Mouse (Mus musculus) lung, embryonic 15.5 days (tissue): ENCODE measurements around the gene 2410004B18Rik. TPM values are rescaled to one million over a fixed set of nuclear protein-coding genes. Genes with fewer than 3 reads are reported as not detected.
"Not testable (repeated sequence)": the region's sequence is repeated elsewhere in the genome, so short reads cannot be mapped to it uniquely, and the experiment has no call there.

Source experiments
- ATAC-seq: fragments of 200-750 bp; cut with Nextera tagmentation; 2 replicates; pipeline ENCODE4 v1.8.0; 2017; ENCODE audit warnings: moderate number of reproducible peaks, borderline replicate concordance; ENCODE audit not compliant: low FRiP score, low TSS enrichment; ENCODE audit errors: extremely low read depth
- H3K27ac ChIP-seq: fragments of 300-500 bp; sonication (generic); 2 replicates; pipeline ENCODE4 v1.5.1; 2015; ENCODE audit warnings: moderate library complexity, mild to moderate bottlenecking, inconsistent platforms
- H3K27me3 ChIP-seq: fragments of 300-500 bp; sonication (generic); 2 replicates; pipeline ENCODE4 v1.6.1; 2015; ENCODE audit warnings: inconsistent platforms
- H3K36me3 ChIP-seq: fragments of 300-500 bp; sonication (generic); 2 replicates; pipeline ENCODE4 v1.6.1; 2015; ENCODE audit warnings: inconsistent platforms
- H3K4me1 ChIP-seq: fragments of 300-500 bp; sonication (generic); 2 replicates; pipeline ENCODE4 v1.6.1; 2015; ENCODE audit warnings: inconsistent platforms
- H3K4me2 ChIP-seq: fragments of 300-500 bp; sonication (generic); 2 replicates; pipeline ENCODE4 v1.6.1; 2015; ENCODE audit warnings: inconsistent platforms, mild to moderate bottlenecking, moderate library complexity
- H3K4me3 ChIP-seq: fragments of 300-500 bp; sonication (generic); 2 replicates; pipeline ENCODE4 v1.5.1; 2015; ENCODE audit warnings: mild to moderate bottlenecking, inconsistent platforms
- H3K9ac ChIP-seq: fragments of 300-500 bp; sonication (generic); 2 replicates; pipeline ENCODE4 v1.6.1; 2015; ENCODE audit warnings: inconsistent platforms
- H3K9me3 ChIP-seq: fragments of 300-500 bp; sonication (generic); 2 replicates; pipeline ENCODE4 v1.6.1; 2016; ENCODE audit warnings: inconsistent platforms
- WGBS: fragments of 180-500 bp; shearing (Covaris S2); methylation state at CpG from one replicate; pipeline ENCODE4 v1.1.7; 2015; 5-methylcytosine and 5-hydroxymethylcytosine counted together
- polyA plus RNA-seq: library from polyadenylated mRNA; unstranded; fragments of >200 nt; fragmentation: Nextera tagmentation; extraction: Ambion mirVana; gene quantifications from 2 replicates; pipeline ENCODE4 v1.2.1, GENCODE M21; 2015

Gene 2410004B18Rik
- polyA plus RNA-seq, 1 experiment from 2014 or later = 50.4 TPM

- not testable (repeated sequence) for ATAC-seq, H3K4me1 ChIP-seq, H3K27ac ChIP-seq, H3K4me2 ChIP-seq, H3K27me3 ChIP-seq, H3K9ac ChIP-seq, H3K4me3 ChIP-seq, H3K9me3 ChIP-seq, H3K36me3 ChIP-seq
- WGBS = 73% methylated on average over 7 of the region's 7 CpGs
Measured at GRCm38 (mm10) chr3:145913942-145914341, 23.9 kb upstream of the 2410004B18Rik start.

GRCm38 (mm10) chr3:145916374-145916773 is 21.4 kb upstream of the 2410004B18Rik start:
- Histone ChIP-seq H3K4me3 (no peak overlapping the region), H3K27ac (no peak overlapping the region), H3K4me2 (no peak overlapping the region), H3K9ac (no peak overlapping the region), H3K4me1 (no peaks in the 10 kb centered on the region), H3K27me3 (no peaks in the 10 kb centered on the region), H3K36me3 (no peaks in the 10 kb centered on the region), H3K9me3 (no peaks in the 10 kb centered on the region)
- no peak for ATAC-seq
- WGBS = 71% methylated on average over 5 of the region's 5 CpGs

- Histone ChIP-seq H3K4me2 (no peak overlapping the region), H3K9me3 (no peaks in the 10 kb centered on the region), H3K9ac (no peak overlapping the region), H3K36me3 (no peaks in the 10 kb centered on the region), H3K4me1 (no peaks in the 10 kb centered on the region), H3K4me3 (no peak overlapping the region), H3K27me3 (no peaks in the 10 kb centered on the region), H3K27ac (no peak overlapping the region)
- ATAC-seq = no peak
- 79% methylated on average over 4 of the region's 4 CpGs for WGBS
Measured at GRCm38 (mm10) chr3:145916826-145917225, 21.0 kb upstream of the 2410004B18Rik start.

GRCm38 (mm10) chr3:145922019-145922854 is 15.6 kb upstream of the 2410004B18Rik start, which contains the start of gene Bcl10:
TSS of gene Bcl10 (plus strand) at chr3:145922804.
- ATAC-seq = no peak
- no peaks in the 10 kb centered on the region for H3K36me3 ChIP-seq
- WGBS = 28% methylated on average over 11 of the region's 11 CpGs
- peak within 1 kb of the TSS; percentile 46 for H3K9ac ChIP-seq
- peak within 1 kb of the TSS; percentile 67 for H3K4me2 ChIP-seq
- H3K27ac ChIP-seq = peak within 1 kb of the TSS; percentile 91
- H3K4me3 ChIP-seq = peak within 1 kb of the TSS; percentile 81
- peaks cover 25% of the 10 kb centered on the region for H3K4me1 ChIP-seq
- H3K27me3 ChIP-seq = no peaks in the 10 kb centered on the region
- no peaks in the 10 kb centered on the region for H3K9me3 ChIP-seq

GRCm38 (mm10) chr3:145922971-145923370 is 14.8 kb upstream of the 2410004B18Rik start:
- H3K27ac ChIP-seq = peak overlapping the region; percentile 91
- no peak for ATAC-seq
- H3K9ac ChIP-seq = no peak overlapping the region
- H3K4me2 ChIP-seq = peak overlapping the region; percentile 67; the same call in 1 of the 2 replicates
- H3K27me3 ChIP-seq = no peaks in the 10 kb centered on the region
- no peak overlapping the region for H3K4me3 ChIP-seq
- H3K9me3 ChIP-seq = no peaks in the 10 kb centered on the region
- WGBS = 24% methylated on average over 3 of the region's 3 CpGs
- peaks cover 25% of the 10 kb centered on the region for H3K4me1 ChIP-seq
- peaks cover 2% of the 10 kb centered on the region; the same call in 1 of the 2 replicates for H3K36me3 ChIP-seq

GRCm38 (mm10) chr3:145923874-145924577 is 13.8 kb upstream of the 2410004B18Rik start:
- H3K4me1 ChIP-seq = peaks cover 25% of the 10 kb centered on the region
- no peaks in the 10 kb centered on the region for H3K27me3 ChIP-seq
- ATAC-seq = peak; percentile 99
- peaks cover 4% of the 10 kb centered on the region; the same call in 1 of the 2 replicates for H3K36me3 ChIP-seq
- H3K4me2 ChIP-seq = peak overlapping the region; percentile 67
- H3K4me3 ChIP-seq = peak overlapping the region; percentile 81
- peak overlapping the region; percentile 89 for H3K9ac ChIP-seq
- peak overlapping the region; percentile 96 for H3K27ac ChIP-seq
- H3K9me3 ChIP-seq = no peaks in the 10 kb centered on the region
- under 1% methylated on average over 58 of the region's 58 CpGs for WGBS

- Histone ChIP-seq H3K27me3 (no peaks in the 10 kb centered on the region), H3K9ac (peak overlapping the region; percentile 89), H3K4me3 (peak overlapping the region; percentile 81), H3K27ac (peak overlapping the region; percentile 96), H3K4me2 (peak overlapping the region; percentile 65), H3K4me1 (peaks cover 25% of the 10 kb centered on the region), H3K9me3 (no peaks in the 10 kb centered on the region), H3K36me3 (peaks cover 4% of the 10 kb centered on the region; the same call in 1 of the 2 replicates)
- 3% methylated on average over 38 of the region's 39 CpGs for WGBS
- ATAC-seq = peak; percentile 3; the same call in 1 of the 2 replicates
Measured at GRCm38 (mm10) chr3:145924649-145925337, 13.0 kb upstream of the 2410004B18Rik start.

- Histone ChIP-seq H3K27ac (no peak overlapping the region), H3K9me3 (no peaks in the 10 kb centered on the region), H3K4me3 (peak overlapping the region; percentile 81), H3K4me2 (peak overlapping the region; percentile 65), H3K4me1 (peaks cover 25% of the 10 kb centered on the region), H3K27me3 (no peaks in the 10 kb centered on the region), H3K9ac (peak overlapping the region; percentile 89; the same call in 1 of the 2 replicates), H3K36me3 (peaks cover 6% of the 10 kb centered on the region)
- no peak for ATAC-seq
- WGBS = 64% methylated on average over 5 of the region's 5 CpGs
Measured at GRCm38 (mm10) chr3:145925506-145925905, 12.3 kb upstream of the 2410004B18Rik start.

GRCm38 (mm10) chr3:145929525-145930400 is 8.1 kb upstream of the 2410004B18Rik start:
- H3K4me2 ChIP-seq = no peak overlapping the region
- no peaks in the 10 kb centered on the region for H3K9me3 ChIP-seq
- H3K4me1 ChIP-seq = peaks cover 10% of the 10 kb centered on the region
- 71% methylated on average over 7 of the region's 7 CpGs for WGBS
- ATAC-seq = no peak
- H3K9ac ChIP-seq = no peak overlapping the region
- no peaks in the 10 kb centered on the region for H3K27me3 ChIP-seq
- no peak overlapping the region for H3K4me3 ChIP-seq
- no peak overlapping the region for H3K27ac ChIP-seq
- peaks cover 37% of the 10 kb centered on the region for H3K36me3 ChIP-seq

- Histone ChIP-seq H3K9ac (no peak overlapping the region), H3K9me3 (no peaks in the 10 kb centered on the region), H3K27me3 (no peaks in the 10 kb centered on the region), H3K4me2 (no peak overlapping the region), H3K36me3 (peaks cover 33% of the 10 kb centered on the region), H3K4me1 (peaks cover 9% of the 10 kb centered on the region), H3K4me3 (no peak overlapping the region), H3K27ac (no peak overlapping the region)
- 44% methylated on average over 9 of the region's 9 CpGs for WGBS
- ATAC-seq = no peak
Measured at GRCm38 (mm10) chr3:145933845-145934244, 4.0 kb upstream of the 2410004B18Rik start.
